Comparison of ENCODE assay signal across 9 mouse cellular contexts in genomic region chr9:14357033-14357432, GRCm38 (mm10). TPM values are rescaled to one million over a fixed set of nuclear protein-coding genes. Genes with fewer than 3 reads are reported as not detected.
DNase-seq lines count a peak whose midpoint lies in the region; ATAC-seq lines count a peak whose summit lies in the region.
"Had no signal": no experiment of that assay in that cellular context is flagged by ENCODE, and none has a peak within 500 bp of the region (broad histone marks: within the 10 kb centered on the region; RNA-seq: fewer than 3 reads in every experiment).

No protein-coding gene starts in this region.

- WGBS in kidney, embryonic 16.5 days = 75% methylated on average over 4 of the region's 4 CpGs
- WGBS in midbrain, embryonic 11.5 days = 87% methylated on average over 4 of the region's 4 CpGs
- WGBS in midbrain, embryonic 13.5 days = 86% methylated on average over 4 of the region's 4 CpGs

- no peak overlapping the region for H3K9ac ChIP-seq in kidney, embryonic 16.5 days (replicated peaks; ENCODE audit: low read length)
- no peak overlapping the region for H3K9ac ChIP-seq in midbrain, embryonic 11.5 days (ENCODE audit: low read length)
- H3K9ac ChIP-seq in midbrain, embryonic 13.5 days (replicated peaks) = no peak overlapping the region

- H3K36me3 ChIP-seq in kidney, embryonic 16.5 days (ENCODE audit: insufficient read depth, low read length) = no peaks in the 10 kb centered on the region
- H3K36me3 ChIP-seq in midbrain, embryonic 11.5 days (ENCODE audit: control insufficient read depth, insufficient read depth, low read length) = no peaks in the 10 kb centered on the region
- peaks cover 9% of the 10 kb centered on the region for H3K36me3 ChIP-seq in midbrain, embryonic 13.5 days

- DNase-seq in kidney, adult 8-10 months = no peak
- DNase-seq in midbrain, embryonic 11.5 days (ENCODE audit: low spot score, missing footprints) = peak; percentile 83
- peak; percentile 40 for DNase-seq in R1 (ENCODE audit: low read depth, low spot score)
- DNase-seq in adrenal gland, adult 8-10 months = no peak
- DNase-seq: cerebellum, adult 18-20 months; lung, postnatal 4 days had no signal

- H3K9me3 ChIP-seq in kidney, embryonic 16.5 days (ENCODE audit: low read length) = no peaks in the 10 kb centered on the region
- no peaks in the 10 kb centered on the region for H3K9me3 ChIP-seq in midbrain, embryonic 11.5 days (ENCODE audit: control insufficient read depth, low read length)
- no peaks in the 10 kb centered on the region for H3K9me3 ChIP-seq in midbrain, embryonic 13.5 days

- peak; percentile 31; the same call in 1 of the 2 replicates for ATAC-seq in kidney, embryonic 16.5 days (ENCODE audit: low FRiP score, low TSS enrichment)
- no peak for ATAC-seq in midbrain, embryonic 11.5 days (ENCODE audit: low FRiP score)
- no peak for ATAC-seq in midbrain, embryonic 13.5 days
- ATAC-seq in megakaryocyte-erythroid progenitor cell, adult 5-6 weeks (replicated peaks; ENCODE audit: low FRiP score, low TSS enrichment, poor library complexity, severe bottlenecking) = peak; percentile 72

- no peak overlapping the region for H3K4me2 ChIP-seq in kidney, embryonic 16.5 days (replicated peaks; ENCODE audit: low read depth, low read length)
- no peak overlapping the region for H3K4me2 ChIP-seq in midbrain, embryonic 11.5 days
- no peak overlapping the region for H3K4me2 ChIP-seq in midbrain, embryonic 13.5 days (replicated peaks)

- no peaks in the 10 kb centered on the region for H3K4me1 ChIP-seq in kidney, embryonic 16.5 days (ENCODE audit: insufficient read depth, low read length)
- no peaks in the 10 kb centered on the region for H3K4me1 ChIP-seq in midbrain, embryonic 11.5 days (ENCODE audit: control insufficient read depth, insufficient read depth, low read length)
- H3K4me1 ChIP-seq in midbrain, embryonic 13.5 days (replicated peaks) = peaks cover 4% of the 10 kb centered on the region; the same call in 1 of the 2 replicates

- no peak overlapping the region for H3K27ac ChIP-seq in kidney, embryonic 16.5 days (ENCODE audit: low read length)
- no peak overlapping the region for H3K27ac ChIP-seq in midbrain, embryonic 11.5 days (ENCODE audit: low read depth, low read length)
- no peak overlapping the region for H3K27ac ChIP-seq in midbrain, embryonic 13.5 days

- no peaks in the 10 kb centered on the region for H3K27me3 ChIP-seq in kidney, embryonic 16.5 days (ENCODE audit: insufficient read depth, low read length)
- no peaks in the 10 kb centered on the region for H3K27me3 ChIP-seq in midbrain, embryonic 11.5 days (ENCODE audit: control insufficient read depth, insufficient read depth, low read length)
- H3K27me3 ChIP-seq in midbrain, embryonic 13.5 days = no peaks in the 10 kb centered on the region

- H3K4me3 ChIP-seq in kidney, embryonic 16.5 days (ENCODE audit: low read length) = no peak overlapping the region
- no peak overlapping the region for H3K4me3 ChIP-seq in midbrain, embryonic 11.5 days (ENCODE audit: low read depth, low read length)
- H3K4me3 ChIP-seq in midbrain, embryonic 13.5 days (replicated peaks) = no peak overlapping the region

RNA-seq across cellular contexts. Expression of gene Endod1, which starts 24.3 kb away (rescaled TPM):
- polyA plus RNA-seq in kidney, embryonic 16.5 days (2015; fragmentation: Nextera tagmentation; extraction: Ambion mirVana) = 15.6 and 17.8 TPM in 2 replicates
- 7.9 and 9.8 TPM in 2 replicates for polyA plus RNA-seq in midbrain, embryonic 11.5 days (2014; fragmentation: Nextera tagmentation; extraction: Ambion mirVana)
- 9.0 and 11.1 TPM in 2 replicates for polyA plus RNA-seq in midbrain, embryonic 13.5 days (2015; fragmentation: Nextera tagmentation; extraction: Ambion mirVana)
- 28.0 and 34.4 TPM in 2 replicates for total RNA-seq in megakaryocyte-erythroid progenitor cell, adult 5-6 weeks (2014; fragmentation: Nextera tagmentation)
- total RNA-seq in megakaryocyte-erythroid progenitor cell, adult 5-6 weeks (2017) = 22.9 and 31.4 TPM in 2 replicates
- total RNA-seq in adrenal gland, adult 8-10 months (2022) = 10 to 100 TPM; 13.3 to 20.5 (median 15.6) TPM

Comparison
In these comparisons a context has a peak if more than half of its experiments do, and no peak if none do; other contexts are left out.
1. ATAC-seq: peak in kidney, embryonic 16.5 days (single experiment) and megakaryocyte-erythroid progenitor cell, adult 5-6 weeks (single experiment); none in midbrain, embryonic 11.5 days (single experiment) and midbrain, embryonic 13.5 days (single experiment).
2. DNase-seq: peak in midbrain, embryonic 11.5 days (single experiment) and R1 (single experiment); none in kidney, adult 8-10 months (0 of 2) and adrenal gland, adult 8-10 months (single experiment).